Mouse (Mus musculus): Measurements from ENCODE around the gene Pcsk5. TPM values are rescaled to one million over a fixed set of nuclear protein-coding genes. Genes with fewer than 3 reads are reported as not detected.

Gene Pcsk5
- polyA plus RNA-seq, 1 experiment from 2014 or later, result 9.6 TPM

GRCm38 (mm10) chr19:17835681-17836565, 1.5 kb downstream of the Pcsk5 start:
- Histone ChIP-seq H3K27me3 (ENCODE audit: poor library complexity, severe bottlenecking) (peaks cover 29% of the 10 kb centered on the region), H3K9me3 (no peaks in the 10 kb centered on the region), H3K36me3 (replicated peaks) (no peaks in the 10 kb centered on the region), H3K4me3 (peak overlapping the region; percentile 83), H3K27ac (peak overlapping the region; percentile 92), H3K4me1 (peaks cover 28% of the 10 kb centered on the region)
- WGBS, result 0% methylated on average over 28 of the region's 28 CpGs
- DNase-seq (ENCODE audit: extremely low spot score, low spot score), result peak; percentile 50

- H3K4me1 ChIP-seq, result peaks cover 28% of the 10 kb centered on the region
- no peak for DNase-seq (ENCODE audit: extremely low spot score, low spot score)
- H3K27me3 ChIP-seq (ENCODE audit: poor library complexity, severe bottlenecking), result peaks cover 29% of the 10 kb centered on the region
- no peak overlapping the region for H3K27ac ChIP-seq
- H3K9me3 ChIP-seq, result no peaks in the 10 kb centered on the region
- no peaks in the 10 kb centered on the region for H3K36me3 ChIP-seq (replicated peaks)
- peak overlapping the region; percentile 83; the same call in 1 of the 2 replicates for H3K4me3 ChIP-seq
Measured at GRCm38 (mm10) chr19:17834894-17835293, 2.5 kb downstream of the Pcsk5 start.

- Histone ChIP-seq H3K9me3 (no peaks in the 10 kb centered on the region), H3K36me3 (replicated peaks) (no peaks in the 10 kb centered on the region), H3K4me1 (peaks cover 17% of the 10 kb centered on the region), H3K27ac (no peak overlapping the region), H3K27me3 (ENCODE audit: poor library complexity, severe bottlenecking) (peaks cover 12% of the 10 kb centered on the region), H3K4me3 (no peak overlapping the region)
- WGBS, result 97% methylated on average over 2 of the region's 2 CpGs
- DNase-seq (ENCODE audit: extremely low spot score, low spot score), result no peak
Measured at GRCm38 (mm10) chr19:17831376-17831775, 6.1 kb downstream of the Pcsk5 start.

DNA sequence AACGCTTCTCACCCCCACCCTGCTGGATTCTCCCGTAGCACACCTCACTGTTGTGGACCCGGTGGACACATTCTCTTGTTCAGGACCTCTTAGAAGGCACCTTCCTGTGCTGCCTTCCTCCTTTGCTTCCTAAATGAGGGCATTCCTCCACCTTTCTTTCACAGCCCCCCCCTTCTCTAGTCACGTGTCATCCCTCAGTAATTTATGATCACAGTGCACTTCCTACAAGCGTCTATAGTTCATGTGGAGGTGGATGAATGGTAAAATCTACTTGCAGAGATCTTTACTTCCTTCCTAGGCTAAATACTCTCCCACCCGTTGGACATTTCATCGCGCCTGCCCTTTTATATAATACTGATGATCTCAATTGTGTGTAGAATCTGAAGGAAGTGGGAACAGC, 9.0 kb downstream of the Pcsk5 start:
- WGBS, result 91% methylated on average over 8 of the region's 8 CpGs
- Histone ChIP-seq H3K4me1 (no peaks in the 10 kb centered on the region), H3K36me3 (replicated peaks) (no peaks in the 10 kb centered on the region), H3K27ac (no peak overlapping the region), H3K27me3 (ENCODE audit: poor library complexity, severe bottlenecking) (no peaks in the 10 kb centered on the region), H3K9me3 (no peaks in the 10 kb centered on the region), H3K4me3 (no peak overlapping the region)
- DNase-seq (ENCODE audit: extremely low spot score, low spot score), result no peak

- no peak overlapping the region for H3K27ac ChIP-seq
- no peaks in the 10 kb centered on the region for H3K9me3 ChIP-seq
- no peak overlapping the region for H3K4me3 ChIP-seq
- DNase-seq (ENCODE audit: extremely low spot score, low spot score), result no peak
- 75% methylated on average over 3 of the region's 3 CpGs for WGBS
- no peaks in the 10 kb centered on the region for H3K27me3 ChIP-seq (ENCODE audit: poor library complexity, severe bottlenecking)
- no peaks in the 10 kb centered on the region for H3K36me3 ChIP-seq (replicated peaks)
- H3K4me1 ChIP-seq, result no peaks in the 10 kb centered on the region
Measured at GRCm38 (mm10) chr19:17826694-17827093, 10.7 kb downstream of the Pcsk5 start.

DNA sequence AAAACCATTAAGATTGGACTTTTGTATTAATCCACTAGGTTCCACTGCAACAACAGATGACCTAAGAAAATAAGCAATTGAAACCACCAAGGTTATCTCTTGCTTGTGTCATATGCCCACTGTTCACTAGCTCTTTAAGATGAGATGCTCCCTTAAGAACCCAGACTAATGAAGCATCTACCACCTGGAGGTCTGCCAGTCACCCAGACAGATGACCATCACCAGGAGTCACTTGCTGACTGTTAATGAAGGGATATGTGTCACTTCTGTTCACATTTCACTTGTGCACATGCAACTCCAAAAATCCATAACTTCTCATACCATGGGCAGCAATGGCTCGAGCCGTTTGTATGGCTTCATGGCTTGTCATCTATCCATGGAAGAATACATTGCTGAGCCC, 17.4 kb downstream of the Pcsk5 start:
- Histone ChIP-seq H3K27ac (no peak overlapping the region), H3K4me1 (no peaks in the 10 kb centered on the region), H3K9me3 (no peaks in the 10 kb centered on the region), H3K27me3 (ENCODE audit: poor library complexity, severe bottlenecking) (no peaks in the 10 kb centered on the region), H3K36me3 (replicated peaks) (no peaks in the 10 kb centered on the region), H3K4me3 (no peak overlapping the region)
- 91% methylated on average over 2 of the region's 2 CpGs for WGBS
- DNase-seq (ENCODE audit: extremely low spot score, low spot score), result no peak

- Histone ChIP-seq H3K27ac (no peak overlapping the region), H3K4me1 (no peaks in the 10 kb centered on the region), H3K9me3 (no peaks in the 10 kb centered on the region), H3K4me3 (no peak overlapping the region), H3K27me3 (ENCODE audit: poor library complexity, severe bottlenecking) (no peaks in the 10 kb centered on the region), H3K36me3 (replicated peaks) (no peaks in the 10 kb centered on the region)
- 85% methylated on average over 5 of the region's 5 CpGs for WGBS
- DNase-seq (ENCODE audit: extremely low spot score, low spot score), result no peak
Measured at GRCm38 (mm10) chr19:17819081-17819480, 18.4 kb downstream of the Pcsk5 start.

DNA sequence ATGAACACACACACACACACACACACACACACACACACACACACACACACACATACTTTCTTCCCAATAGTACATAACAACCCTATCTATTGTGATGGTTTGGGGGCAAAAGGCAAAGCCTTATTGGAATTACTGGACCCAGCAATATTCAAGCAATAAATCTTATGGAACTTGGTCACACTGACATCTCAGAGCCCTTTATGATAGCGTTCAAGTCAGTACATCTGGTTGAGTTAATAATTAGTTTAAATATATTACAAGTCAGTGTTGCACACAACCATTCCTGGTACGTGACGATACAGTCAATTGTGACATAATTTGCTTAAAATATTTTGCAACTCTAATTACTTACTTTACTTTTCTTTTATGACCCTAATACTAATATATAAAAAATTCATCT, 22.4 kb downstream of the Pcsk5 start:
- Histone ChIP-seq H3K4me1 (no peaks in the 10 kb centered on the region), H3K4me3 (no peak overlapping the region), H3K9me3 (no peaks in the 10 kb centered on the region), H3K27ac (no peak overlapping the region), H3K27me3 (ENCODE audit: poor library complexity, severe bottlenecking) (no peaks in the 10 kb centered on the region), H3K36me3 (replicated peaks) (no peaks in the 10 kb centered on the region)
- DNase-seq (ENCODE audit: extremely low spot score, low spot score), result no peak
- WGBS, result 92% methylated on average over 3 of the region's 3 CpGs

DNA sequence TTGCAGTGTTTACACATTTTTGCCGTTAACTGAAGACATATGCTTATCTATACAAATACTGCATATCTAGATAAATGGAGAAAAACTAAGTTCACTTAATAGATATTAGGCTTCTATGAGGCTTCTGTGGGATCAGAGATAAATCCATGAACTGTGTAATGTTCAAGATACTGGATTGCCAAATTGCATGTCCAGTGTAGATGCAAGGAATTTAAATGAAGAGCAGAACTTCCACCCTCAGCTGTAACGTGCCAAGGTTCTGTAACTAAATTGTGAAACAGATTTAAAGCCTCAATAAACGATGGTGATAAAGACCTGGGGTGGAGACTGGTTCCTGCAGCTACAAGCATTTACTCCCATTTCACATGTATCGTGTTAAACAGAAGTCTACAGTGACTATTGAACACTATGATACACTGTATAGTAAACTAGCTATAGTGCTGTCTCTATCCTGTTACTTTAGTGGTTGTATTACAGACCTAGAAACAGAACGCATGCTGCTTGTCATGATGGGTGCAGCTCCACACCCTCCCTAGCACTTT, 23.9 kb downstream of the Pcsk5 start:
- Histone ChIP-seq H3K4me1 (no peaks in the 10 kb centered on the region), H3K36me3 (replicated peaks) (no peaks in the 10 kb centered on the region), H3K27ac (no peak overlapping the region), H3K4me3 (no peak overlapping the region), H3K27me3 (ENCODE audit: poor library complexity, severe bottlenecking) (no peaks in the 10 kb centered on the region), H3K9me3 (no peaks in the 10 kb centered on the region)
- 92% methylated on average over 5 of the region's 5 CpGs for WGBS
- no peak for DNase-seq (ENCODE audit: extremely low spot score, low spot score)

- DNase-seq (ENCODE audit: extremely low spot score, low spot score), result no peak
- Histone ChIP-seq H3K9me3 (no peaks in the 10 kb centered on the region), H3K4me1 (no peaks in the 10 kb centered on the region), H3K4me3 (no peak overlapping the region), H3K36me3 (replicated peaks) (no peaks in the 10 kb centered on the region), H3K27ac (no peak overlapping the region), H3K27me3 (ENCODE audit: poor library complexity, severe bottlenecking) (no peaks in the 10 kb centered on the region)
- WGBS, result 79% methylated on average over 7 of the region's 7 CpGs
Measured at GRCm38 (mm10) chr19:17812661-17813060, 24.8 kb downstream of the Pcsk5 start.

GRCm38 (mm10) chr19:17806626-17807025, 30.8 kb downstream of the Pcsk5 start:
- 91% methylated on average over 5 of the region's 5 CpGs for WGBS
- Histone ChIP-seq H3K4me1 (no peaks in the 10 kb centered on the region), H3K9me3 (no peaks in the 10 kb centered on the region), H3K27me3 (ENCODE audit: poor library complexity, severe bottlenecking) (no peaks in the 10 kb centered on the region), H3K4me3 (no peak overlapping the region), H3K27ac (no peak overlapping the region), H3K36me3 (replicated peaks) (no peaks in the 10 kb centered on the region)
- no peak for DNase-seq (ENCODE audit: extremely low spot score, low spot score)

DNA sequence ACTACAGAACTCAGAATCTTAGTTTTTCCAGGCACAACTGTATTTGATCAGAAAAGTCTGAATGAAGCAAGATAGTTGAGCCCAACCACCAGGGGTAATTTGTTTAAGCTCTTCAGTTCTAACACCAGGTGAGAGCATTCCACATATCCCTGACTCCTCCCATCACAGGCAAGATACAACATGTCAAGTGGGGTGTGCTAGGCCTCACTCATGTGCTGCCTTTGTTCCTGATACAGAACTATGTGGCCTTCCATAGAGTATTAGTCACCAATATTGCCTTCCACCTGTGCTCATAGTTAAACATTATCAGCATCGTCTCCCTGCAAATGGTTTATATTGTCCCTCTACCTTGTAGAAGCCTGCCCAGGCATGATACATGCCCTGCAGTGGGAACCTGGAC, 36.6 kb downstream of the Pcsk5 start:
- Histone ChIP-seq H3K36me3 (replicated peaks) (no peaks in the 10 kb centered on the region), H3K27ac (no peak overlapping the region), H3K4me3 (no peak overlapping the region), H3K9me3 (no peaks in the 10 kb centered on the region), H3K4me1 (no peaks in the 10 kb centered on the region), H3K27me3 (ENCODE audit: poor library complexity, severe bottlenecking) (no peaks in the 10 kb centered on the region)
- 86% methylated on average over 1 of the region's 1 CpGs for WGBS
- DNase-seq (ENCODE audit: extremely low spot score, low spot score), result no peak

- DNase-seq (ENCODE audit: extremely low spot score, low spot score), result no peak
- H3K36me3 ChIP-seq (replicated peaks), result no peaks in the 10 kb centered on the region
- 95% methylated on average over 4 of the region's 4 CpGs for WGBS
Measured at GRCm38 (mm10) chr19:17799419-17800185, 37.8 kb downstream of the Pcsk5 start.

More at GRCm38 (mm10) chr19:17799419-17800185, 37.8 kb downstream of the Pcsk5 start:
- Histone ChIP-seq H3K27ac (no peak overlapping the region), H3K27me3 (ENCODE audit: poor library complexity, severe bottlenecking) (no peaks in the 10 kb centered on the region), H3K9me3 (no peaks in the 10 kb centered on the region), H3K4me3 (no peak overlapping the region), H3K4me1 (no peaks in the 10 kb centered on the region)

All from forebrain, embryonic 10.5 days (tissue).